Mouse (Mus musculus): ENCODE measurements around the gene Usp2. TPM values are rescaled to one million over a fixed set of nuclear protein-coding genes. Genes with fewer than 3 reads are reported as not detected.

Gene Usp2
- polyA plus RNA-seq (2012; ENCODE audit: insufficient read depth, low replicate concordance): 1.6 and 3.3 TPM in 2 replicates

DNA sequence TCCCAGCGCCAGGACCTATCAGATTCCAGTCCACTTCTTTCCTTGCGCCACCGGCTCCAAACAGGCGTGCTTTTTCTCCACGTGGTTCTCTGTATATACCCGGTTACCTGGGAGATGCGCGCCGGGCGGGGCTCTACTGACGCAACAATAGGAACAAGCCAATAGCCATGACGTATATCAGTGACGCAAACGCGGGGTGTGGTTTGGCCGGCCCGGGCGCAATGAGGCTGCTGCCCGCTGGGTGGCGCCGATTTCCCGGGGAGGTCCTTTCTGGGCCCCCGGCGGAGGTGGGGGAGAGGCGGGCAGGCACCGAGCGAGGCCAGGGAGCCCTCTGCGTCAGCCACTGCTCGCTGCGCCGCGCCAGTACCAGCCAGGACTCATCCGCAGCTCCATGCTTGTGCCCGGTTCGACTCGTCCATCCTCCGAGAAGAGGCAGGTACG, at the start of gene Usp2:
Gene Usp2 (plus strand): TSS at position 237 of the 441 bp plus-strand sequence.
- TF ChIP-seq GATA1 (IDR thresholded peaks at IDR 0.05; ENCODE audit: borderline replicate concordance, low read length) (no peak), FLI1 (IDR thresholded peaks at IDR 0.05; ENCODE audit: low read length) (no peak)
- Histone ChIP-seq H3K36me3 (replicated peaks; ENCODE audit: low read length) (no peaks in the 10 kb centered on the region), H3K4me1 (peaks cover 27% of the 10 kb centered on the region), H3K4me3 (replicated peaks) (peak within 1 kb of the TSS; percentile 94), H3K9me3 (no peaks in the 10 kb centered on the region), H3K27me3 (replicated peaks) (peaks cover 50% of the 10 kb centered on the region)

DNA sequence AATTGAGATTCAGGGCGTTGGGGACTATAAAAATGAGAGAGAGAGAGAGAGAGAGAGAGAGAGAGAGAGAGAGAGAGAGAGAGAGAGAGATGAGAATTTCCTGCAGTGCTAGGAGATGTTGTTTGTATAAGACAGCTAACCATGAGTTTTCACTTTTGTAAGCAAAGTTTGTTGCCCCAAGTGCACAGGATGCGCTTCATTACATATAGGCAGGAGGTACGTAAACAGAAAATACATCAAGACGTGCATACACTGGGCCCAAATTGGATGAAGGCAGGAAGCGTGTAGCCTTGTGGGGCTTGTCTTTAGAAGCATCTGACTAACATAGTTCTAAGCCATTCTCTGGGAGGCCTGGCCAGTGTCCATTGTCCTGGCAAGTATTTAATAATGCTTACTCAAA, 49.0 kb upstream of the Usp2 start:
- H3K9me3 ChIP-seq: no peaks in the 10 kb centered on the region
- peaks cover 51% of the 10 kb centered on the region for H3K27me3 ChIP-seq (replicated peaks)
- H3K36me3 ChIP-seq (replicated peaks; ENCODE audit: low read length): no peaks in the 10 kb centered on the region
- TF ChIP-seq FLI1 (IDR thresholded peaks at IDR 0.05; ENCODE audit: low read length): no peak
- no peak for TF ChIP-seq GATA1 (IDR thresholded peaks at IDR 0.05; ENCODE audit: borderline replicate concordance, low read length)
- 0 out of 2 replicates have a peak, but pooled peaks cover 3% of the 10 kb centered on the region for H3K4me1 ChIP-seq
- H3K4me3 ChIP-seq (replicated peaks): no peak overlapping the region

DNA sequence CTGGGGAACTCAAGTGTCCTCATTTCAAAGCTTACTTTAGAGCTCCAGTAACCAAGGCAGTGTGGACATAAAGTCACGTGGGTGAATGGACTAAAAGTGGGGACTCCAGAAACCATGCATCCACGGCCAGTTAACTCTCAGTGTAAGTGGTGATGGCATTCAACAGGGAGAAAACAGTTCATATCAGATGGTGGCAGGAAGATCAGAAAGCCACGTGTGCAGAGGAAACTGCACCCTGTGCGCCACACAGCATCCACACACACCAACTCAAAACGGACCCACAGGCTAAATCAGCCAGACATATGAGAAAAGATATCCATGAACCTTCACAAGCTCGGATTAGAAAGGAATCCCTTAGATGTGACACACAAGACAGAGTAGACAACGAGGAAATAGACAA, 46.8 kb upstream of the Usp2 start:
- no peak for TF ChIP-seq FLI1 (IDR thresholded peaks at IDR 0.05; ENCODE audit: low read length)
- TF ChIP-seq GATA1 (IDR thresholded peaks at IDR 0.05; ENCODE audit: borderline replicate concordance, low read length): no peak
- peaks cover 8% of the 10 kb centered on the region for H3K9me3 ChIP-seq
- H3K4me1 ChIP-seq: no peaks in the 10 kb centered on the region
- H3K27me3 ChIP-seq (replicated peaks): peaks cover 40% of the 10 kb centered on the region
- H3K4me3 ChIP-seq (replicated peaks): no peak overlapping the region
- no peaks in the 10 kb centered on the region for H3K36me3 ChIP-seq (replicated peaks; ENCODE audit: low read length)

DNA sequence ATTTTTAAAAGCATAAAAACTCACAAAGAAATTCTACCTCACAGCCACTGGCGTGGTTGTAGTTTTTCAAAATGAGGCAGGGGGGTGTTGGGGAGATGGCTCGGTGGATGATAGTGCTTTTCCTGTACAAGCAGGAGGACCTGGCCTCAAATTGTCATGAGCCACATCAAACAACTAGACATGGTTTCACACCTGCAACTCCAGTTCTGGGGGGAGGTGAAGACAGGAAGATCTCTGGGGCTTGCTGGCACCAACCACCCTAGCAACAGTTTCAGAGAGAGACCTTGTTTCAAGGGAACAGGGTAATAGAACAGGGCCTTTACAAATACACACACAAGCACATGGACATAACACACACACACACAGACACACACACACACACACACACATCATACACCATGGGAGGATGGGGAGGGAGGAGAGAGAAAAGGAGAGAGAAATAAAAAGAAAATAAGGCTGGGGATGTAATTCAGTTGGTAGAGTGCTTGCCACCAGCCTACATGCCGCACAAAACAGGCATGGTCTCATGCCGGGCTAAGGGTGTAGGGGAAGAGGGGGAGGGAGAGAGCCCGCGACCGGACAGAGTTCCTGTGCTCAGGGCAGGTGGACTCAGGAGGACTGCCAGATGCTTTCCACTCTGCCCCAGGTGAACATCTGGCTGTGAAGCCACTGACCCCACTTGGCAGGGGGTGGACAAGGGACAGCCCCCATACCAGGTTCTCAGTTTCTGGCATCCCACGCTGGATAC, 44.5 kb upstream of the Usp2 start:
- H3K4me3 ChIP-seq (replicated peaks): no peak overlapping the region

DNA sequence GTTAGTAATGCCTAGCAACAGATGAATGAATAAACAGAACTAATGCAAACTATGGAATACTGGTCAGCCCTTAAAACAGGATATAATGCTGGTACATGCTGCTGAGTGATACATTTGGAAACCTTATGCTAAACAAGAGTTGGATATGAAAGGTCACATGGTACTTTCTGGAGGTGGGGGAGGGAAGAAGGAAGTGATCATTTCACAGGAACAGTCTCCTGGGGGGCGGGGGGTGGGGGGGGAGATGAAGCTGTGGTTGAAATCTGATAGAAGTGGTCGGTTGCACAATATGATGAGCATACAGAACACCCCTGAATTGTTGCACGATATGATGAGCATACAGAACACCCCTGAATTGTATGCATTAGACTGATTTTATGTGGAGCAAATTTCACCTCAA, 42.7 kb upstream of the Usp2 start:
- Histone ChIP-seq H3K36me3 (replicated peaks; ENCODE audit: low read length) (no peaks in the 10 kb centered on the region), H3K4me1 (no peaks in the 10 kb centered on the region), H3K27me3 (replicated peaks) (peaks cover 38% of the 10 kb centered on the region), H3K9me3 (peaks cover 12% of the 10 kb centered on the region), H3K4me3 (replicated peaks) (no peak overlapping the region)
- TF ChIP-seq GATA1 (IDR thresholded peaks at IDR 0.05; ENCODE audit: borderline replicate concordance, low read length) (no peak), FLI1 (IDR thresholded peaks at IDR 0.05; ENCODE audit: low read length) (no peak)

More for the DNA sequence above, 44.5 kb upstream of the Usp2 start:
- Histone ChIP-seq H3K9me3 (peaks cover 12% of the 10 kb centered on the region), H3K4me1 (no peaks in the 10 kb centered on the region), H3K36me3 (replicated peaks; ENCODE audit: low read length) (no peaks in the 10 kb centered on the region), H3K27me3 (replicated peaks) (peaks cover 34% of the 10 kb centered on the region)
- no peak for TF ChIP-seq GATA1 (IDR thresholded peaks at IDR 0.05; ENCODE audit: borderline replicate concordance, low read length)
- no peak for TF ChIP-seq FLI1 (IDR thresholded peaks at IDR 0.05; ENCODE audit: low read length)

DNA sequence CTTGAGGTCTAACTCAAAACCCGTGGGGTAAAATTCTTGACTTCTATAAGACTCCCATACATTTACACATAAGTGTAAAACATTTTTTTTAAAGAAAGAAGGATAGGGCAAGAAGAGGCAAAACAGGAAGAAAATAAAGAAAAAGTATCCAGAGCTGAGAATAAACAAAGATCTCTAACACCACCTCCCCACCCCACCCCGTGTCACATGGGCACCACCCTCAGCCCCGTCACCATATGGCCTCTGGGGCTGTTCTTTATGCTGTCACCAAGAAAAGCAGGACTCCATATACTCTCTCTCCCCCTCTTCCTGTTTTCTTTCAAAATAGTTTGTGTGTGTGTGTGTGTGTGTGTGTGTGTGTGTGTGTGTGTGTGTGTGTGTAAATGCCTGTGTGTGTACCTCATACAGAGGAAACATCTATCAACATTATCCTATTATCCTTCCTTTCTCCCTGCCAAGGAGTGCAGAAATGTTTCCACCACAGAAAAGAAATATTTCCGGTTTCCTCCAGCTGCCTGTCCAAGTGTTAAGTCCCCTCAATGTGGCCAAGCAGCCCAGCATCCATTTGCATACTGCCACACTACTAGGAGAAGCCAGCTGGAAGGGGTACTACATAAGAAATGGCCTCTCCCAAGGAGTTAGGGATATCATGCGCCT, 37.1 kb upstream of the Usp2 start:
- TF ChIP-seq FLI1 (IDR thresholded peaks at IDR 0.05; ENCODE audit: low read length) (no peak), GATA1 (IDR thresholded peaks at IDR 0.05; ENCODE audit: borderline replicate concordance, low read length) (no peak)
- Histone ChIP-seq H3K36me3 (replicated peaks; ENCODE audit: low read length) (no peaks in the 10 kb centered on the region), H3K9me3 (peaks cover 24% of the 10 kb centered on the region), H3K27me3 (replicated peaks) (peaks cover 55% of the 10 kb centered on the region), H3K4me1 (peaks cover 22% of the 10 kb centered on the region), H3K4me3 (replicated peaks) (no peak overlapping the region)

DNA sequence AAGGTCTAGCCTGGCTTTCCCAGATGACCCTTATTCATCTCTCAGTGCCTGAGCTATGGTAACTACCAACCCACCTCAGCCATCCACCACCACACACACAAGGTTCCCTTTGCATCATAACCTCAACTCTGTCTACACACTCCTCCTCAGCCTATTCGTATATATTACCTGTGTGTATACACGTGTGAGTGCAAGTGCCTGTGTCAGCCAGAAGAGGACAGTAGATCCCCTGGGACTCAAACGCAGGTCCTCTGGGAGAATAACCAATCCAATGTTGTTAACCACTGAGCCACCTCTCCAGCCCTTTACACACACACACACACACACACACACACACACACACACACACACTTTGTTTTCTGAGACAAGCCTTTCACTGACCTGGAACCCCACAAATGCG, 36.2 kb upstream of the Usp2 start:
- peaks cover 64% of the 10 kb centered on the region for H3K27me3 ChIP-seq (replicated peaks)
- H3K36me3 ChIP-seq (replicated peaks; ENCODE audit: low read length): no peaks in the 10 kb centered on the region
- TF ChIP-seq FLI1 (IDR thresholded peaks at IDR 0.05; ENCODE audit: low read length) (no peak), GATA1 (IDR thresholded peaks at IDR 0.05; ENCODE audit: borderline replicate concordance, low read length) (no peak)
- no peak overlapping the region for H3K4me3 ChIP-seq (replicated peaks)
- peaks cover 22% of the 10 kb centered on the region for H3K4me1 ChIP-seq
- H3K9me3 ChIP-seq: peaks cover 28% of the 10 kb centered on the region

DNA sequence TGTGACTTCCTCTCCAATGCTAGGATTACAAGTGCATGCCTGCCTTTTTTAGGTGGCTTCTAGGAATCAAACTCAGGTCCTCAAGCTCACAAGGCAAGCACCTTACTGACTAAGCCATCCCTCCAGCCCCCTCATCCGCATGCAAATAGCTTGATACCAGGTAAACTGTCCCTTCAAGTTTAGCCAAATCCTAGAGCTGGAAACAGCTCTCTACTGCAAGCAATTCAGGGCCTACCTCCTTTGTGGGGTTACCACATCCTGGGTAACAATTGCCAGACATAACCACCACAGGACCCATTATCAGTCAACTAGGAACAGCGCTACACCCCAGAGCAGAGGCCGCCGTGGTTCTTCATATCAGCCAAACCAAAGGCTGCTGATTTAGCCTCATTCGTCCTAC, 35.7 kb upstream of the Usp2 start:
- TF ChIP-seq FLI1 (IDR thresholded peaks at IDR 0.05; ENCODE audit: low read length) (no peak), GATA1 (IDR thresholded peaks at IDR 0.05; ENCODE audit: borderline replicate concordance, low read length) (no peak)
- peaks cover 65% of the 10 kb centered on the region for H3K27me3 ChIP-seq (replicated peaks)
- H3K36me3 ChIP-seq (replicated peaks; ENCODE audit: low read length): no peaks in the 10 kb centered on the region
- H3K4me3 ChIP-seq (replicated peaks): no peak overlapping the region
- peaks cover 22% of the 10 kb centered on the region for H3K4me1 ChIP-seq
- peaks cover 29% of the 10 kb centered on the region for H3K9me3 ChIP-seq

DNA sequence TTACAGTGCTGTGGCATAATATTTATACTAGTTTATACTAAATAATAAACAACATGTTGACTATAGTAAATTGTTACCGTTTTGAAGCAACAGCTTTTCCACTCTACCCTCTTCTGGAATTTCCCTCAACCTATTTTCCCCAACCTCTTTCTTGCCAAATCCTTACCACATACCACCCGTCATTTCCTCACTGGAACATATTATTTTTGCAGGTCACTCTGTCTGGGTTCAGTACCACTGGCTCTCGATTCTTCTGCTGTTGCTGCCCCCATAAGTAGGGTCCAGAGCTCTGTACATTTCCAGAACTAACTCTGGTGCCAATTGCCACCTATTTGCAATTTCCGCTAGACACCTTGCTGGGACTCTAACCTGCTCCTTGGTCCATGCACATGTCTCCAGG, 34.9 kb upstream of the Usp2 start:
- H3K9me3 ChIP-seq: peaks cover 33% of the 10 kb centered on the region
- no peak overlapping the region for H3K4me3 ChIP-seq (replicated peaks)
- TF ChIP-seq GATA1 (IDR thresholded peaks at IDR 0.05; ENCODE audit: borderline replicate concordance, low read length) (no peak), FLI1 (IDR thresholded peaks at IDR 0.05; ENCODE audit: low read length) (no peak)
- H3K36me3 ChIP-seq (replicated peaks; ENCODE audit: low read length): no peaks in the 10 kb centered on the region
- peaks cover 63% of the 10 kb centered on the region for H3K27me3 ChIP-seq (replicated peaks)
- peaks cover 22% of the 10 kb centered on the region for H3K4me1 ChIP-seq

DNA sequence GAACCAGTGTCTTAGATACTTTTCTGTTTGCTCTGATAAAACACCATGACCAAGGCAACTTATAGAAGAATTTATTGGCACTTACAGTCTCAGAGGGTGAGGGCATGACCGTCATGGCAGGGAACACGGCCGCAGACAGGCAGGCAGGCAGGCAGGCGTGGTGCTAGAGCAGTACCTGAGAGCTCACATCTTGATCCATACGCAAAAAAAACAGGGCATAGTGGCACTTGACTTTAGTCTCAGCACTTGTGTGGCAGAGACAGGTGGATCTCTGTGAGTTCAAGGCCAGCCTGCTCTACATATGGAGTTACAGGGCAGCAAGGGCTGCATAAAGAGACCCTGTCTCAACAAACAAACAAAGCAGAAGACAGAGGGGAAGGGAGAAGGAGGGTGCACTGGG, 33.5 kb upstream of the Usp2 start:
- peaks cover 22% of the 10 kb centered on the region for H3K4me1 ChIP-seq
- peaks cover 61% of the 10 kb centered on the region for H3K27me3 ChIP-seq (replicated peaks)
- H3K4me3 ChIP-seq (replicated peaks): no peak overlapping the region
- H3K36me3 ChIP-seq (replicated peaks; ENCODE audit: low read length): no peaks in the 10 kb centered on the region
- TF ChIP-seq GATA1 (IDR thresholded peaks at IDR 0.05; ENCODE audit: borderline replicate concordance, low read length): no peak
- no peak for TF ChIP-seq FLI1 (IDR thresholded peaks at IDR 0.05; ENCODE audit: low read length)
- H3K9me3 ChIP-seq: peaks cover 47% of the 10 kb centered on the region
